Mouse (Mus musculus): ENCODE data around the gene Adam33.

GRCm38 (mm10) chr2:131052043-131052442 is 11.6 kb downstream of the Adam33 start:
- TF ChIP-seq CTCF (IDR thresholded peaks at IDR 0.05; ENCODE audit: borderline replicate concordance, insufficient read depth, low read length) (no peak), POLR2A (IDR thresholded peaks at IDR 0.05; ENCODE audit: low read depth, low read length) (no peak)

Measured in embryonic fibroblast, embryonic 13.5 days (primary cell).